Mouse (Mus musculus): ENCODE measurements around the gene Dapk1. TPM values are rescaled to one million over a fixed set of nuclear protein-coding genes. Genes with fewer than 3 reads are reported as not detected.
A peak's percentile ranks its signal among the peaks of the same experiment; 100 is the strongest.

Dapk1 gene
- total RNA-seq, 2 experiments from 2014 or later, result 8.0 to 8.2 TPM

GRCm38 (mm10) chr13:60740248-60740647 lies 138.5 kb downstream of the Dapk1 start:
- DNase-seq, result no peak

- no peak for DNase-seq
Observed at GRCm38 (mm10) chr13:60742611-60743010, 140.9 kb downstream of the Dapk1 start.

GRCm38 (mm10) chr13:60743381-60744077 lies 141.8 kb downstream of the Dapk1 start:
- no peak for DNase-seq

- DNase-seq, result peak; percentile 45
Observed at GRCm38 (mm10) chr13:60744078-60744460, 142.3 kb downstream of the Dapk1 start.

GRCm38 (mm10) chr13:60744736-60745135 lies 143.0 kb downstream of the Dapk1 start:
- no peak for DNase-seq

- no peak for DNase-seq
Observed at GRCm38 (mm10) chr13:60745358-60745757, 143.6 kb downstream of the Dapk1 start.

- no peak for DNase-seq
Observed at GRCm38 (mm10) chr13:60746271-60746670, 144.5 kb downstream of the Dapk1 start.

GRCm38 (mm10) chr13:60747201-60747600 lies 145.5 kb downstream of the Dapk1 start:
- no peak for DNase-seq

- no peak for DNase-seq
Observed at GRCm38 (mm10) chr13:60748556-60748955, 146.8 kb downstream of the Dapk1 start.

- no peak for DNase-seq
Observed at GRCm38 (mm10) chr13:60750930-60751329, 149.2 kb downstream of the Dapk1 start.

- DNase-seq, result no peak
Observed at GRCm38 (mm10) chr13:60753216-60753615, 151.5 kb downstream of the Dapk1 start.

GRCm38 (mm10) chr13:60755251-60755650 lies 153.5 kb downstream of the Dapk1 start:
- DNase-seq, result no peak

GRCm38 (mm10) chr13:60757292-60757691 lies 155.5 kb downstream of the Dapk1 start:
- DNase-seq, result no peak

GRCm38 (mm10) chr13:60759136-60759535 lies 157.4 kb downstream of the Dapk1 start:
- no peak for DNase-seq

GRCm38 (mm10) chr13:60760392-60760791 lies 158.6 kb downstream of the Dapk1 start:
- no peak for DNase-seq

GRCm38 (mm10) chr13:60761161-60761560 lies 159.4 kb downstream of the Dapk1 start:
- DNase-seq, result no peak

GRCm38 (mm10) chr13:60780534-60780933 lies 178.8 kb downstream of the Dapk1 start:
- DNase-seq, result no peak

- no peak for DNase-seq
Observed at GRCm38 (mm10) chr13:60783301-60783700, 181.6 kb downstream of the Dapk1 start.

GRCm38 (mm10) chr13:60786264-60786663 lies 184.5 kb downstream of the Dapk1 start, which contains the start of gene BC051665:
TSS of gene BC051665 (minus strand) at chr13:60786364.
- DNase-seq, result no peak

GRCm38 (mm10) chr13:60789466-60789865 lies 187.7 kb downstream of the Dapk1 start:
- no peak for DNase-seq

GRCm38 (mm10) chr13:60802749-60803148 lies 201.0 kb downstream of the Dapk1 start, which contains the start of gene Ctsll3:
TSS of gene Ctsll3 (minus strand) at chr13:60802849.
- DNase-seq, result no peak

- DNase-seq, result no peak
Observed at GRCm38 (mm10) chr13:60809690-60810089, 207.9 kb downstream of the Dapk1 start.

- no peak for DNase-seq
Observed at GRCm38 (mm10) chr13:60812768-60813167, 211.0 kb downstream of the Dapk1 start.

Measured in gastrocnemius, postnatal 25 days (tissue).